Mouse (Mus musculus) C2C12 (cell line): ENCODE data around the gene Mslnl.

ENCODE experiments used
- CEBPB ChIP-seq: IDR thresholded peaks from one replicate; pipeline ENCODE4 v1.6.1; 2011; ENCODE audit warnings: low read depth, mild to moderate bottlenecking, control low read depth, moderate library complexity
- CTCF ChIP-seq: IDR thresholded peaks from one replicate; pipeline ENCODE4 v1.5.1; 2011; ENCODE audit not compliant: control insufficient read depth, insufficient read depth, insufficient read length
- MAX ChIP-seq: IDR thresholded peaks from one replicate; pipeline ENCODE4 v1.6.1; 2011; ENCODE audit warnings: mild to moderate bottlenecking, control low read depth
- MYOD1 ChIP-seq: IDR thresholded peaks from one replicate; pipeline ENCODE4 v1.6.1; 2011; ENCODE audit warnings: low read depth; ENCODE audit not compliant: control insufficient read depth, insufficient read length
- MYOG ChIP-seq: IDR thresholded peaks from one replicate; pipeline ENCODE4 v1.6.1; 2011; ENCODE audit not compliant: control insufficient read depth, insufficient read length; ENCODE audit errors: extremely low read depth
- USF1 ChIP-seq: IDR thresholded peaks from one replicate; pipeline ENCODE4 v1.6.1; 2011; ENCODE audit warnings: low read depth, mild to moderate bottlenecking, control low read depth, moderate library complexity

- TF ChIP-seq USF1 (no peak), MAX (no peak), CTCF (no peak), MYOG (no peak), CEBPB (no peak), MYOD1 (no peak)
These were observed 39.6 kb upstream of the Mslnl start for GRCm38 (mm10) chr17:25696263-25696662.
